Mouse (Mus musculus) activated CD4-positive, CD25-positive, alpha-beta regulatory T cell, adult 9 weeks (primary cell): Measurements from ENCODE around the gene Mocs3. TPM values are rescaled to one million over a fixed set of nuclear protein-coding genes. Genes with fewer than 3 reads are reported as not detected.

Experiments used
- polyA plus RNA-seq: library from polyadenylated mRNA; unstranded; fragments of 100-300 nt; shearing (Covaris generic); gene quantifications from one replicate; pipeline ENCODE4 v1.2.1, GENCODE M21; 2017

Mocs3 gene
- 0.55 TPM for polyA plus RNA-seq

DNA sequence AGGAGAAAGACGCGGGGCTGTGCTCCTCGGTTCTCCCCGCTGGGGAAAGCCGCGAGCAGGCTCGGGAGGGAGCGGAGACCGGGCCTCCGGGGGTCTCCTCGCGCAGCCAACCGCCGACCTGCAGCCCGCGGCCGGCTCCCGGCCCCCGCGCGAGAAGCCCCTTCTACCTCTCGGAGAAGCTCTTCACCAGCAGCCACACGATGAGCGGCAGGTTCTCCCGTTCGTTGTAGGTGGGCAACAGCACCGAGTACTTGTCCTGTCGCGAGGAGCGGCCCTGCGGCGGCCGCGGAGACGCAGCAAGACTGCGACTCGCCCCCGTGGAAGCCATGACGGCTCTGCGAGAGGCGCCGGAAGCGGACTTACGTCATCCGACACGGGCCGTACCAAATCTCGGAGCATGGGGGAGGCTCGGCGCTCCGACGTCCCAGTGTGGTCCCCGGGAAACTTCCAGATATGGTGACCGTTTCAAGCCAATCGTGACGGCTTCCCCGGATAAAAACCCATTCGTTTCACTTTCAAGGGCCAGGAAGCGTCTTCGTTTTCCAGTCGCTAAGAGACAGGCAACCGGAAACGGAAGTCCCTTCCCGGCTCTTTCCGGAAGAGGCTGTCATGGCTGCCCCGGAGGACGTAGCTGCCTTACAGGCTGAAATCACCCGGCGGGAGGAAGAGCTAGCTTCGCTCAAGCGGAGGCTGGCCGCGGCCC, at the start of gene Mocs3, which contains the start of the genes Gm20716 and Dpm1:
Gene Mocs3, plus strand, starts transcription at position 597 of the 703 bp plus-strand sequence.
Gene Gm20716, minus strand, starts transcription at position 339 of the 703 bp plus-strand sequence.
Gene Dpm1, minus strand, starts transcription at position 566 of the 703 bp plus-strand sequence.

GRCm38 (mm10) chr2:168206725-168207644, 23.4 kb upstream of the Mocs3 start, which contains the start of gene Adnp:
Gene Adnp (minus strand): TSS chr2:168207112.

GRCm38 (mm10) chr2:168281582-168281981, 51.2 kb downstream of the Mocs3 start, which contains the start of gene Kcng1:
Gene Kcng1 (minus strand): TSS chr2:168281736.

Other genes with a start within 250 kb of the Mocs3 start
- gene Ripor3, start 220.0 kb upstream of the Mocs3 start, polyA plus RNA-seq: 0.49 TPM
- gene Pard6b, start 149.6 kb upstream of the Mocs3 start, polyA plus RNA-seq: 0.53 TPM
- gene Adnp, start 23.5 kb upstream of the Mocs3 start, polyA plus RNA-seq: 1.1 TPM
- 15.1 TPM for gene Gm20716, start 258 bp upstream of the Mocs3 start, polyA plus RNA-seq
- 114 TPM for gene Dpm1, start within 50 bp of the Mocs3 start, polyA plus RNA-seq
- not detected for gene Kcng1, start 51.1 kb downstream of the Mocs3 start, polyA plus RNA-seq